Mouse (Mus musculus) bone marrow macrophage, adult 2 months (primary cell): Measurements from ENCODE around the gene Ip6k1.

ENCODE experiments used
- CTCF ChIP-seq: IDR thresholded peaks from 2 replicates; pipeline ENCODE4 v1.5.1; 2012; ENCODE audit warnings: low read depth, mild to moderate bottlenecking, low read length, moderate library complexity
- POLR2A ChIP-seq: IDR thresholded peaks from 2 replicates; pipeline ENCODE4 v1.6.1; 2012; ENCODE audit warnings: mild to moderate bottlenecking, low read depth, low read length, borderline replicate concordance

- TF ChIP-seq CTCF (no peak), POLR2A (no peak)
These were observed 653 bp downstream of the Ip6k1 start for GRCm38 (mm10) chr9:108002778-108003530.
